Mouse (Mus musculus): Measurements from ENCODE around the gene Prdx1. TPM values are rescaled to one million over a fixed set of nuclear protein-coding genes. Genes with fewer than 3 reads are reported as not detected.
"Not testable (repeated sequence)": the region's sequence is repeated elsewhere in the genome, so short reads cannot be mapped to it uniquely, and the experiment has no call there.

Gene Prdx1
- polyA plus RNA-seq, 1 experiment from 2014 or later: 1,377 TPM

GRCm38 (mm10) chr4:116657971-116658370 is 27.4 kb upstream of the Prdx1 start:
- 59% methylated on average over 3 of the region's 3 CpGs for WGBS
- no peak for ATAC-seq (ENCODE audit: insufficient read depth, low FRiP score, low read depth)
- Histone ChIP-seq H3K4me2 (no peak overlapping the region), H3K27me3 (replicated peaks) (no peaks in the 10 kb centered on the region), H3K36me3 (no peaks in the 10 kb centered on the region), H3K4me1 (no peaks in the 10 kb centered on the region), H3K9me3 (no peaks in the 10 kb centered on the region), H3K9ac (no peak overlapping the region), H3K4me3 (replicated peaks) (no peak overlapping the region), H3K27ac (no peak overlapping the region)

DNA sequence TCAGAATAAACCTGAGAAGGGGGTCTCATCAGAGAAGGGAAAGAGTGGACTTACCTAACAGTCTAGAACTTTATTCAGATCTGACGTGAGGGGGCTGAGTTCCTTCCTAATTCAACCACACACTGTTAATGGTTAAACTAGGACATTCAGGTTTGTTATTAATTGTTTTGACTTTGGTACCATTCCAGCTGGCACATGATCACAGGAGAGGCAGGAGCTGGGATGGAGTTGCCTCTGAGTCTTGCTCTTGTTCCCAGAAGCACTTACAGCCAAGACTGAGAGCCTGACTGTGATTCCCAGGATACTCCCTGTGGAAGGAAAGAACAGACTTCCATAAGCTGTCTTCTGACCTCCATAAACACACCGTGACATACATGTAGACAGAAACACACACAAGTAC is 25.9 kb upstream of the Prdx1 start:
- Histone ChIP-seq H3K9me3 (no peaks in the 10 kb centered on the region), H3K4me1 (no peaks in the 10 kb centered on the region), H3K27ac (no peak overlapping the region), H3K36me3 (no peaks in the 10 kb centered on the region), H3K4me2 (no peak overlapping the region), H3K27me3 (replicated peaks) (no peaks in the 10 kb centered on the region), H3K9ac (no peak overlapping the region), H3K4me3 (replicated peaks) (no peak overlapping the region)
- WGBS: 48% methylated on average over 2 of the region's 2 CpGs
- ATAC-seq (ENCODE audit: insufficient read depth, low FRiP score, low read depth): peak; percentile 39; the same call in 1 of the 2 replicates

- H3K9me3 ChIP-seq; H3K4me2 ChIP-seq; H3K27me3 ChIP-seq (replicated peaks); ATAC-seq (ENCODE audit: insufficient read depth, low FRiP score, low read depth); H3K27ac ChIP-seq; H3K4me3 ChIP-seq (replicated peaks); H3K9ac ChIP-seq; H3K4me1 ChIP-seq; H3K36me3 ChIP-seq: not testable (repeated sequence)
- WGBS: 75% methylated on average over 6 of the region's 6 CpGs
Measured at GRCm38 (mm10) chr4:116659916-116660315, 25.4 kb upstream of the Prdx1 start.

DNA sequence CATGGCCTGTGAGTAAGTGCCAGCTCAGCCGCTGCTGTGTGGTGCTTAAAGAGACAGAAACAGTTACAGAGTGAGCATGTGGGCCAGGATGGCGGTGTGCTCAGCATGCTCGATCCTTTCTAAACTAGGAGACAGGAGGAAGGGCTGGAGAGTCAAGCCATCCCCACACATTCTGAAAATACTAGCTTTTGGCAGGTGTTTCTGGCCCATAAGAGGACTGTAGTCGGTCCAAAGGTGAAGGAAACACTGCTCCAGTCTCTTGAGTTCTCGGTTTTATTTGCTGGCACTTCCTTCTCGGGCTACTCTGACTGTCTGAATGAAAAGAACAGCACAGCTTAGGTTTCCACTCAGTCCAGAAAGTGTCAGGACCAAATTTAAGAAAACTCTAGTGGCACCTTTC is 24.5 kb upstream of the Prdx1 start:
- no peaks in the 10 kb centered on the region for H3K27me3 ChIP-seq (replicated peaks)
- WGBS: 79% methylated on average over 6 of the region's 6 CpGs
- no peak overlapping the region for H3K4me3 ChIP-seq (replicated peaks)
- no peaks in the 10 kb centered on the region for H3K4me1 ChIP-seq
- no peak overlapping the region for H3K4me2 ChIP-seq
- no peak for ATAC-seq (ENCODE audit: insufficient read depth, low FRiP score, low read depth)
- no peaks in the 10 kb centered on the region for H3K9me3 ChIP-seq
- H3K36me3 ChIP-seq: no peaks in the 10 kb centered on the region
- no peak overlapping the region for H3K27ac ChIP-seq
- H3K9ac ChIP-seq: no peak overlapping the region

GRCm38 (mm10) chr4:116661998-116662397 is 23.3 kb upstream of the Prdx1 start:
- H3K36me3 ChIP-seq: no peaks in the 10 kb centered on the region
- WGBS: 89% methylated on average over 1 of the region's 1 CpGs
- no peaks in the 10 kb centered on the region for H3K27me3 ChIP-seq (replicated peaks)
- no peak overlapping the region for H3K27ac ChIP-seq
- no peak overlapping the region for H3K9ac ChIP-seq
- H3K4me3 ChIP-seq (replicated peaks): no peak overlapping the region
- no peak for ATAC-seq (ENCODE audit: insufficient read depth, low FRiP score, low read depth)
- no peaks in the 10 kb centered on the region for H3K9me3 ChIP-seq
- no peaks in the 10 kb centered on the region for H3K4me1 ChIP-seq
- H3K4me2 ChIP-seq: no peak overlapping the region

DNA sequence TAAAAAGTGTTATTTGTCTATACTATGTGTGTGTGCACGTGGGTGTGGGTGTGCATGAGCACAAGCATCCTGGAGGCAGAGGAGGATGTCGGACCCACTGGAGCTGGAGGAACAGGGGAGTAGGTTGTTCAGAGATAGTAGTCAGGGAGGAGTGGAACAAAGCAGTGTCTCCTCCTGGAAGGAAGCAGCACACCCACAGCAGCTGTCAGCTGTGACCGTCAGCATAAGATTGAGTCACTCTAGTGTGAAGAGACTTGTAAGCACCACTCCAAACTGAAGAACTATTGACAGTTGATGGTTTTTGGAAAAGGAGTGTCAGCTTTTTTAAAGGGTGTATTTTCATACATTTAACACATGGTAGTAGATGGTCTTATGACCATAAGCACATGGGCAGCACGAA is 18.7 kb upstream of the Prdx1 start:
- ATAC-seq (ENCODE audit: insufficient read depth, low FRiP score, low read depth): no peak

DNA sequence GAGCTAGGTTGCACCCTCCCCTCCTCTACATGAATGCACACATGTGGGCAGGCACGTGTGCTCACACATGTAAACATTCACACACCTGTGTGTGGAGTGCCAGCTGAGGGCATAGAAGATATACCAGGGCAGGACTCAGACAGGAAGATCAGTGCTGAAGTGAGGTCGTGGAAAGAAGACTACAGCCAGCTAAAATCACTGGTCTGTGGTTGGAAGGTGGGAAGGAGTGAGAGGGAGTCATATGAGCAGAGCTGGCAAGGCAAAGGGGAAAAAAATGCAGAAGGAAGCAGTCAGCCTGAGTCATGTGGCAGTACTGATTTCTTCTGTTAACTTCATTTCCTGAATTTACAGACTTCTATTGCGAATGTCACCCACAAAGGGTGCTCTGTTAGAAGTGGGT is 17.2 kb upstream of the Prdx1 start:
- no peaks in the 10 kb centered on the region for H3K36me3 ChIP-seq
- H3K4me2 ChIP-seq: no peak overlapping the region
- peak overlapping the region; percentile 28; the same call in 1 of the 2 replicates for H3K27ac ChIP-seq
- no peak for ATAC-seq (ENCODE audit: insufficient read depth, low FRiP score, low read depth)
- no peak overlapping the region for H3K4me3 ChIP-seq (replicated peaks)
- no peak overlapping the region for H3K9ac ChIP-seq
- H3K9me3 ChIP-seq: no peaks in the 10 kb centered on the region
- H3K4me1 ChIP-seq: no peaks in the 10 kb centered on the region
- H3K27me3 ChIP-seq (replicated peaks): no peaks in the 10 kb centered on the region
- WGBS: 40% methylated on average over 3 of the region's 3 CpGs

More for the DNA sequence above, 18.7 kb upstream of the Prdx1 start:
- Histone ChIP-seq H3K4me1 (no peaks in the 10 kb centered on the region), H3K9me3 (no peaks in the 10 kb centered on the region), H3K27ac (no peak overlapping the region), H3K36me3 (no peaks in the 10 kb centered on the region), H3K4me3 (replicated peaks) (no peak overlapping the region), H3K9ac (no peak overlapping the region), H3K4me2 (no peak overlapping the region), H3K27me3 (replicated peaks) (no peaks in the 10 kb centered on the region)
- 67% methylated on average over 4 of the region's 4 CpGs for WGBS

GRCm38 (mm10) chr4:116669291-116669690 is 16.1 kb upstream of the Prdx1 start:
- no peaks in the 10 kb centered on the region for H3K9me3 ChIP-seq
- no peak overlapping the region for H3K9ac ChIP-seq
- H3K36me3 ChIP-seq: no peaks in the 10 kb centered on the region
- WGBS: 63% methylated on average over 2 of the region's 2 CpGs
- H3K27ac ChIP-seq: no peak overlapping the region
- H3K4me3 ChIP-seq (replicated peaks): no peak overlapping the region
- no peaks in the 10 kb centered on the region for H3K4me1 ChIP-seq
- H3K4me2 ChIP-seq: no peak overlapping the region
- no peak for ATAC-seq (ENCODE audit: insufficient read depth, low FRiP score, low read depth)
- no peaks in the 10 kb centered on the region for H3K27me3 ChIP-seq (replicated peaks)

- Histone ChIP-seq H3K4me3 (replicated peaks) (no peak overlapping the region), H3K36me3 (no peaks in the 10 kb centered on the region), H3K27me3 (replicated peaks) (no peaks in the 10 kb centered on the region), H3K4me2 (no peak overlapping the region), H3K4me1 (no peaks in the 10 kb centered on the region), H3K9me3 (no peaks in the 10 kb centered on the region), H3K9ac (no peak overlapping the region), H3K27ac (peak overlapping the region; percentile 59)
- peak; percentile 97 for ATAC-seq (ENCODE audit: insufficient read depth, low FRiP score, low read depth)
- WGBS: 36% methylated on average over 2 of the region's 2 CpGs
Measured at GRCm38 (mm10) chr4:116672785-116673184, 12.6 kb upstream of the Prdx1 start.

- not testable (repeated sequence) for H3K27me3 ChIP-seq (replicated peaks); H3K27ac ChIP-seq; H3K9me3 ChIP-seq; H3K4me2 ChIP-seq; H3K9ac ChIP-seq; H3K4me1 ChIP-seq; H3K36me3 ChIP-seq; H3K4me3 ChIP-seq (replicated peaks); ATAC-seq (ENCODE audit: insufficient read depth, low FRiP score, low read depth)
- WGBS: 82% methylated on average over 6 of the region's 6 CpGs
Measured at GRCm38 (mm10) chr4:116674761-116675160, 10.6 kb upstream of the Prdx1 start.

GRCm38 (mm10) chr4:116676027-116676426 is 9.3 kb upstream of the Prdx1 start:
- H3K9me3 ChIP-seq: no peaks in the 10 kb centered on the region
- H3K9ac ChIP-seq: no peak overlapping the region
- H3K4me3 ChIP-seq (replicated peaks): no peak overlapping the region
- H3K27me3 ChIP-seq (replicated peaks): no peaks in the 10 kb centered on the region
- H3K4me1 ChIP-seq: no peaks in the 10 kb centered on the region
- no peak overlapping the region for H3K27ac ChIP-seq
- ATAC-seq (ENCODE audit: insufficient read depth, low FRiP score, low read depth): no peak
- H3K36me3 ChIP-seq: no peaks in the 10 kb centered on the region
- H3K4me2 ChIP-seq: no peak overlapping the region
- WGBS: 81% methylated on average over 3 of the region's 3 CpGs

DNA sequence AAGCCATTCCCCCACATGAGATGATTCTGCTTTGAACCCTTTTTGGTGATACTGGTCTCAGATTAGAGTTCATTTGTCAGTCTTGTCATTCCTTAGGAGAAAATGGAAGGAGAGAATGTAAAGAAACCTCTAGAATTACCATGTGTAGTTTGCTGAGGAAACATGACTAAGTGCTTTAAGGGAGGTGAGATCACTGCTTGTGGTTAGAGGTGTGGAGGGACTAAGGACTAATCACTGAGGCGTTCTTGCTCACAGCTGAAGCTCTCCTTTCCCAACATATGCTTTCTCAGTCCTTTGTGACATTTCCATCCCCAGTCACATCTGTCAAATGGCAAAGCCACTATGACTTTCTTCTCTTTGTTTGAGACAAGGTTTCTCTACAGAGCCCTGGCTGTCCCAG is 7.5 kb upstream of the Prdx1 start:
- Histone ChIP-seq H3K27me3 (replicated peaks) (no peaks in the 10 kb centered on the region), H3K4me3 (replicated peaks) (no peak overlapping the region), H3K27ac (no peak overlapping the region), H3K36me3 (no peaks in the 10 kb centered on the region), H3K9ac (no peak overlapping the region), H3K4me2 (no peak overlapping the region), H3K4me1 (no peaks in the 10 kb centered on the region), H3K9me3 (no peaks in the 10 kb centered on the region)
- no peak for ATAC-seq (ENCODE audit: insufficient read depth, low FRiP score, low read depth)
- WGBS: 50% methylated on average over 1 of the region's 1 CpGs

DNA sequence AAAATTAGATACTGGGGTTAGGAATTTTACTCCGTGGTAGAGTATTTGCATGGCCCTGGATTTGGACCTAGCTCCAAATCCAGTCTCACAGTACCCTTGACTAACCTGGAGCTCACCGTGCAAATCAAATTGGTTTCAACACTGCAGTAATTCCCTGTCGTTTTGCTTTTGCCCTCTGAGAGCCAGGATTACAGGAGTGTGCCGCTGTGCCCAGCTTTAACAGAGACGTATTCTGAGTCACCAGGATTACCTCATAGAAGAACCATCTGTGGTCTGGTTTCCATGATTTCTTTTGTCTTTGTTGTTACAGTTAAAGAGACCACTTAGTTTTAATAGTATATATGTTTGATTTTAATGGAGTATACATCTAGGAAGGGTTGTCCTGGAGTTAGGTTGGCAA is 6.2 kb upstream of the Prdx1 start:
- Histone ChIP-seq H3K27me3 (replicated peaks) (no peaks in the 10 kb centered on the region), H3K9me3 (no peaks in the 10 kb centered on the region), H3K36me3 (no peaks in the 10 kb centered on the region), H3K4me1 (no peaks in the 10 kb centered on the region), H3K27ac (no peak overlapping the region), H3K4me2 (no peak overlapping the region), H3K4me3 (replicated peaks) (no peak overlapping the region), H3K9ac (no peak overlapping the region)
- no peak for ATAC-seq (ENCODE audit: insufficient read depth, low FRiP score, low read depth)
- 65% methylated on average over 5 of the region's 5 CpGs for WGBS
